Mouse (Mus musculus): ENCODE data around the gene Sh3pxd2b.

DNA sequence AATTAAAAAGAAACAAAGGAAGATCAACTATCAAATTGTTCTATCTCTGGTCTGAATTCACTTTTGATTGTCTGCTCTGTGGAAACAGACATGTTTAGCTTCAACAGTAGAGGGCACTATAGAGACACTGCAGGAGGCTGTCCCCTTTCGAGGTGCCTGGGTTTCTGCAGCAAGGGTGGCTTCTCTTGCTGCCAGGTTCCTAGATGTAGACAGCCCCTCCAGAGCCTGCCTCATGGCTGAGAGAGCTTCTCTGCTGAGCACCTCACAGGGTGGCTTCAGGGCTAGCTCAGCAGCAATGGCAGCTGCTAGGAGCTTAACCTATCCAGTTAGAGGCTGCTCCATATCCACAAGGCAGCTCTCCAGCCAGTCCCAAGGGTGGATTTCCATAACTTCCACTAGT lies 102.6 kb downstream of the Sh3pxd2b start:
- TF ChIP-seq CTCF (IDR thresholded peaks at IDR 0.05; ENCODE audit: low read depth) (peak; percentile 85), EP300 (IDR thresholded peaks at IDR 0.05; ENCODE audit: low read depth) (no peak)
